Mouse (Mus musculus) skeletal muscle tissue, adult 2 months (tissue): ENCODE measurements around the gene Plpp3.

Experiments used
- DNase-seq: peaks from one replicate; pipeline ENCODE4 v3.0.0-alpha.2; 2012; ENCODE audit warnings: low read depth, low spot score

The Plpp3 gene

GRCm38 (mm10) chr4:105157276-105158168, at the start of gene Plpp3:
Gene Plpp3, plus strand, starts transcription at chr4:105157347.
- DNase-seq, result peak; percentile 94

GRCm38 (mm10) chr4:105107943-105108640, 49.1 kb upstream of the Plpp3 start:
- peak; percentile 22 for DNase-seq

- no peak for DNase-seq
Observed at GRCm38 (mm10) chr4:105108641-105109198, 48.4 kb upstream of the Plpp3 start.

GRCm38 (mm10) chr4:105109199-105109989, 47.8 kb upstream of the Plpp3 start, which contains the start of gene Prkaa2:
Gene Prkaa2, minus strand, starts transcription at chr4:105109890.
- peak; percentile 84 for DNase-seq

GRCm38 (mm10) chr4:105109990-105110683, 47.0 kb upstream of the Plpp3 start:
- DNase-seq, result peak; percentile 79

GRCm38 (mm10) chr4:105110684-105111035, 46.5 kb upstream of the Plpp3 start:
- no peak for DNase-seq

GRCm38 (mm10) chr4:105111770-105112169, 45.4 kb upstream of the Plpp3 start:
- DNase-seq, result peak; percentile 92

- no peak for DNase-seq
Observed at GRCm38 (mm10) chr4:105113042-105113441, 44.1 kb upstream of the Plpp3 start.

GRCm38 (mm10) chr4:105113468-105113867, 43.7 kb upstream of the Plpp3 start:
- DNase-seq, result no peak

- DNase-seq, result no peak
Observed at GRCm38 (mm10) chr4:105121081-105121480, 36.1 kb upstream of the Plpp3 start.

- DNase-seq, result peak; percentile 69
Observed at GRCm38 (mm10) chr4:105122429-105122828, 34.7 kb upstream of the Plpp3 start.

- no peak for DNase-seq
Observed at GRCm38 (mm10) chr4:105129212-105129611, 27.9 kb upstream of the Plpp3 start.

- no peak for DNase-seq
Observed at GRCm38 (mm10) chr4:105131756-105132314, 25.3 kb upstream of the Plpp3 start.

GRCm38 (mm10) chr4:105133350-105134050, 23.6 kb upstream of the Plpp3 start:
- no peak for DNase-seq

- peak; percentile 48 for DNase-seq
Observed at GRCm38 (mm10) chr4:105149492-105149891, 7.7 kb upstream of the Plpp3 start.

GRCm38 (mm10) chr4:105151911-105152690, 5.0 kb upstream of the Plpp3 start:
- peak; percentile 74 for DNase-seq

GRCm38 (mm10) chr4:105153227-105153626, 3.9 kb upstream of the Plpp3 start:
- DNase-seq, result peak; percentile 53

- no peak for DNase-seq
Observed at GRCm38 (mm10) chr4:105156281-105156680, 866 bp upstream of the Plpp3 start.

GRCm38 (mm10) chr4:105156955-105157275, 232 bp upstream of the Plpp3 start:
- DNase-seq, result no peak
